Mouse (Mus musculus): ENCODE measurements at regions not wholly inside any gene's neighbourhood (a gene's known extent, or its start where the extent isn't known, plus 50 kb on each side); places are given as distances from the start of the nearest gene placed in this dataset.

DNA sequence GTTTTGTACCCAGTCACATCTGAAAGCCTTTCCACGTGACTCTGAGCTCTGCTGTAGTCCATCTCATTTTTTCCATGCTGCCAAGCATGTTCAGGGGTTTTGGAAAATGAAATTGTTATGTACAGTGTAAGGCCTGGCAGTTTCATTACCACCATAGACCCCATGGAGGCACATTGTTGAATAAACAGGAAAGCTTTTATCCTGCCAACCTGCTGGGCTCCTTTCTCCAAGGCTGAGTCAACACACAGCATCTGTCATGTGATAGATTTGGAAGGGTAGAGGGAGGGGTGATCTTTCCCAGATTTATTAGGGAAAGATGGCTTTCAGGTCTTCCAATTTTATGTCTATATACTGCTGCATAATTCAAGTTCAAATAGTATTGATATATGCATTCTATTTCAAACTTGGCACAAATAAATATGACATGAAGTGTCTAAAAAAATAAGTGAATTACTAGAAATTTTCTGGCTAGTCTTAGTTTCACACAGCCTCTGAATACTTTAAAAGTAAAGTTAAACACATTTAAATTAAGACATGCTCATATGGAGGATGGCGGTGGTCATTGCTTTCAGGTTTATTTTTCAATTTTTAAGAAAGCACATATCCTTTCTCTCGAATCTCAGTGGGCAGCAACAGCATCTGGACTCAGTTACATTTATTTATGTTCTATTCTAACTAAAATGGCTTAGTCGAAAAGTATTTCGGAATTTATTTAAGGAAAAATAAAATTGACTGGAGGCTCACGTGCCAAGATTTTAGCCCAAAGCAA lies 942.1 kb upstream of the Flrt2 start:
- no peak for DNase-seq (ENCODE audit: low spot score in 2 of 2)

- DNase-seq (ENCODE audit: low spot score in 2 of 2): no peak
These were observed 936.3 kb upstream of the Flrt2 start for GRCm38 (mm10) chr12:94755754-94756153.

DNA sequence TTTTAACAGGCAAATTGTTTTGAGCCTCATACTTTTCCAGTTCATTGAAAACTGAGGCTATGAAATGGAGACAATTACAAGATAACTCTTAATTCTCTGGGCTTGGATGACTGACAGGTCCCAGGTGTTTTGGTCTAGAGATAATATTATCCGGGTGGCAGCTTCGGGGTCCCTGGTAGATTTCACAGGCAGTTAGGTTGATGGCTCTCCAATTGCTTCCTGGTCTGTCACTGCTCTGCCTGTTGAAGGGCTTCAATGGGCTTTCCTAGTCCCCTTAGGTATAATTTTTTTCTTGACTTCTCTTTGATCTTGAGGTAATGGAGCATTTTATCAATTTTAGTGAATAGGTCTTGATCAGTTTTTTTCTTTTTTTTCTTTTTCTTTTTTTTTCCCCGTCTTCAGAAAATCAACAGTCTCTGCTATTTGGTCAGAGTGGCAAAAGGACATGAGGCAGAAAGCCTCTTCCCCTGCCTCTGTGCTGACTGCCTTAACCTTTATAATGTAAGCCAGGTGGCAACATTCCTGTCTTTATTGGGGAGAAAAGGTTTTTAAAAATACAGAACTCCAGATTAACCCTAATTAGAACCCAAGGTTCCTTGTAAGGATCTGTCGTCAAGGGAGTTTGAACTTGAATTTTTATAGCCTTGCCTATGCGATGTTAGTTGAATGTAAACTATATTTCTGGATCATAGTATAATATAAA lies 896.0 kb upstream of the Flrt2 start:
- no peak for DNase-seq (ENCODE audit: low spot score in 2 of 2)

DNA sequence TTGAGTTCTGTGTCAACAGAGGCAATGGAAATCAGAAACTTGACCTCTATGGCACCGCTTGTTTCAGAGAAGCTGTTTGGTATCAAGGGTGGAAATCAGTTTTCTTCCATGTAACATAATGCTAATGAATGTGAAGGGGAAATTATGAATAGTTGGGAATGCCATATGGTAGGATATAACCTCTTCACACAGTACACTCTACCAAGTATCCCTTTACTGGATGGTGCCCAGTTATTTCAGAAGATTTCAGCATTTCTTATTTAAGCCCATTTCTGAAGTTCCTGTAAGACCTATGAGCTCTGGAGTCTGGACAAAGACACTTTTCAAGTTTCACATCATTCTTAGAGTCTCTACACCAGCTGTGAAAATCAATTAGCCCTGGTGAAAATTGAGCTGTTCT lies 887.3 kb upstream of the Flrt2 start:
- no peak for DNase-seq (ENCODE audit: low spot score in 2 of 2)

DNA sequence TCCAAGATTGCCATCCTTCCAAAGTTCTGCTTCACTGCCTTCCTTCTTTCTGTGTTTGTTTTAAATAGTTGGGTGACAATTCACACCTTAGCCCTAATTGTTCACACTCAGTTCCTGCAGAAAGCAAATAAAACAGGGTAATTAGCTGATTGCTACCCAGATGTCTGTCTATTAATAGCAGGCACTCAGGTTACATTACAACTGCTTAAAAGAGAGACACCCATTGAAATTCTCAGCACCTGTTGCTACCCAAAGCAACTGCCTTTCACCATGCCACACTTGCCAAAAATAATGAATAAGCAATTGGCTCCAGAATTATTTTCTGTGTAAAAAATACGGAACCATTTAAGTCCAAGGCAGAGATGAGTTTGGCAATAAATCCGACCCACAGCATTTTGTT lies 860.6 kb upstream of the Flrt2 start:
- no peak for DNase-seq (ENCODE audit: low spot score in 2 of 2)

DNA sequence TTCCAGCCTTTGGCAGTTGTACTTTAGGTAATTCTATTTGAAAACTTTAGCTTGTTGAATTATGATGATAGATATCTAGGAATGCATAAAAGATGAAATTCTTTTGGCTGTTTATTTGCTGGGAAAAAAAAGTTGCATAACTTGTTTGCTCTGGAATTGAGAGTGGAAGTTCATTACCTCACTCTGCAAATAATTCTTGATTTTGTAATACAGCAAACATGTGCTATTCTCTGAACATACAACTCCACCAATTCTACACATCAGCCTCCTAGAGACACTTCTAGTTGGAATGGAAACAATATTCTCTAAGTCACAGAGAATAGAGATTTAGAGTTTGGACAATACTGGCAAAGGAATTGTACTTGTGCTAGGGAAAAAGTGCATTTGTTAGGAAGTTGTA lies 829.3 kb upstream of the Flrt2 start:
- DNase-seq (ENCODE audit: low spot score in 2 of 2): no peak

DNA sequence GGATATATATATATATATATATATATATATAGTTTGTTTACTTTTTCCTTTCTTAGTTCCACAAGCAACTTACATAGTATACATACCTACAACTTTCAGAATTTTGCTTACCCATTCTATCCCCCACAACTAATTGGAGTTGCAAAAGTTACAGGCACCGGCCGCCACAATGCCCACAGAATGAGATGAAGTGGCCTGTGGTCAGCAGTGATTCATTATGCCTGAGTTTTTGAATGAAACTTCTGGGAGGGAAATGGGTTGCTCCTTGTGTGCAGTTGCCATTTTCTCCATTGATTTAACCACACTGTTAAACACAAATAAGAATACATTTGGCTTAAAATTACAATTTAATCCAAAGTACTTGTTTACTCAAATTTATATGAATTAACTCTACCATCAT lies 781.2 kb upstream of the Flrt2 start:
- DNase-seq (ENCODE audit: low spot score in 2 of 2): no peak

GRCm38 (mm10) chr12:94943067-94943466 lies 749.0 kb upstream of the Flrt2 start:
- no peak for DNase-seq (ENCODE audit: low spot score in 2 of 2)
